Mouse (Mus musculus): ENCODE data around the gene Myom1. TPM values are rescaled to one million over a fixed set of nuclear protein-coding genes. Genes with fewer than 3 reads are reported as not detected.

Gene Myom1
- polyA plus RNA-seq (2015; fragmentation: Nextera tagmentation; extraction: Ambion mirVana): 39.2 and 48.0 TPM in 2 replicates

DNA sequence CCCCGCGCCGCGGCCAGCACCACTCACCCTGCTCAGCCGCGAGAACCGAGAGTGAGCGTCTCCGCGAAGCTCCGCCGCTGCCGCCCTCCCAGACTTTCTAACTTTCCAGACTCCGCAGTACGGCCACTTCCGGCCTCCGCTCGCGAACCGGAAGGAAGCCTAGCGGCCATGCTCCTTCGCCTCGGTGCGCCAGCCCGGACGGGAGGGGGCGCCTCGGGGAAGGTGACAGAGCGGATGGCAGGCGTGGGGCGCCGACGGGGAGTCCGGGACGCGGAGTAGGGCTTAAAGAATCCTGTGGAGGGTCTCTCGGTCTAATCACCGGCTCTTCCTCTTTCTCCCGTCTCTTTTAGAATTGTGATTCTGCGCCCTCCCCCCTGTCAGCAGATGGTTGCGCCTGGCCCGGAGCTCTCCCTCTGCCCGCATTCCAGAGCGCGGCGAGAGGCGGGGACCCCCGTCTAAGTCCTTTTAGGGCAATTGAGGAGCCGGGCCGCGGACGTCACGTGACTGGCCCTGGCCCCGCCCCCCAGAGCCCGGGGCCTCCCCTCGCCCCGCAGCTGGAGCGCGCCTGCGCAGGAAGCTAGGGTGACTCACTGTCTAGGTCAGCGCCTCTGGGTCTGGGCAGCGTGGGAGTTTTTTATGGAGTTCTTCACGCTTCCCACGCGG, at the start of gene Myom1:
Myom1 (plus strand) TSS at position 553 of the 663 bp plus-strand sequence.

DNA sequence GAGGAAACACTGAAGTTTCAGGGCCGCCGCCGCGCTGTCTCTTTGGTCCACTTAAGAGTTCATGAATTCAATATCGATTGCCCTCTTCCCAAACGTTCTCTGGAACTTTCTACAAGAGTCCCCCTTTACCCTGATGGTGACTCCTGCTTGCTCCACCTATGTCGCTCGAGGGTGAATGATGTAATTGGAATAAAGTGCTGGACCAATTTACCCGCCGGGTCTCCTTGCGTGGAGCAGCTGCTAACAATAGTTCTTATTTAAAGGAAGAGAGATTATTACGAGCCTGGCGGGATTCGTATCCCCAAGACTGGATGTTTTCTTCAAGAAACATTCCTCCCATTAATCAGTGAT, 286 bp downstream of the Myom1 start, which contains the start of gene Myl12a:
Myl12a (minus strand) TSS at position 135 of the 351 bp plus-strand sequence.

Other genes starting within 250 kb of the Myom1 start
- gene Tgif1, start 149.1 kb upstream of the Myom1 start, polyA plus RNA-seq (2015; fragmentation: Nextera tagmentation; extraction: Ambion mirVana): 50.3 and 50.7 TPM in 2 replicates
- gene Myl12a, start 245 bp downstream of the Myom1 start, polyA plus RNA-seq (2015; fragmentation: Nextera tagmentation; extraction: Ambion mirVana): 690 and 822 TPM in 2 replicates
- 8.9 and 9.8 TPM in 2 replicates for gene Lpin2, start 179.9 kb downstream of the Myom1 start, polyA plus RNA-seq (2015; fragmentation: Nextera tagmentation; extraction: Ambion mirVana)

Measured in urinary bladder, postnatal 0 days (tissue).